Mouse (Mus musculus) neural tube, postnatal 0 days (tissue): Measurements from ENCODE around the gene Nrip1. TPM values are rescaled to one million over a fixed set of nuclear protein-coding genes. Genes with fewer than 3 reads are reported as not detected.

Experiments used
- polyA plus RNA-seq: library from polyadenylated mRNA; unstranded; fragments of >200 nt; fragmentation: Nextera tagmentation; extraction: Ambion mirVana; gene quantifications from 2 replicates; pipeline ENCODE4 v1.2.1, GENCODE M21; 2015

Gene Nrip1
- polyA plus RNA-seq: 29.1 and 31.1 TPM in 2 replicates

DNA sequence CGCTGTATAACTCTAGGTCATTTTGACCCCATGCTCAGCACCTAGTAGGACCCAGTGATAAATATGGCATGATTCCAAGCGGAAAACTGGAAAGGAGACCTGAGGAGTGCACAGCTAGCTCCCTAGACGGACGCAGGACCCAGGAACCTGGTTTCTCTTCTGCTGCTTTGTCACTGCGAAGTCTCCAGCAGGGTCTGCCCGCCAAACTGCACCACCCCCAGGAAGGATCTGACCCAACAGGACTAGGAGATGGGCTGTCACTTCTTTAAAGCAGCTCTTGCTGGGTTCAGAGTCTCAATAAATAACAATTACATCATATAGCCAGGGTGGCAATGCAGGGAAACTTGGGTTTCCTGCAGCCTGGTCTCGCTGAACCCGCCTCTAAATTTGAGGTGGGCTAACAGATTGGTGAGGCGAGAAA is at the start of gene Nrip1:
Gene Nrip1 (minus strand): TSS at position 157 of the 421 bp plus-strand sequence.

